Mouse (Mus musculus) bone marrow macrophage, adult 2 months (primary cell): Measurements from ENCODE around the gene Ppox.

Experiments used
- CTCF ChIP-seq: IDR thresholded peaks from 2 replicates; pipeline ENCODE4 v1.5.1; 2012; ENCODE audit warnings: low read depth, mild to moderate bottlenecking, low read length, moderate library complexity
- POLR2A ChIP-seq: IDR thresholded peaks from 2 replicates; pipeline ENCODE4 v1.6.1; 2012; ENCODE audit warnings: mild to moderate bottlenecking, low read depth, low read length, borderline replicate concordance

DNA sequence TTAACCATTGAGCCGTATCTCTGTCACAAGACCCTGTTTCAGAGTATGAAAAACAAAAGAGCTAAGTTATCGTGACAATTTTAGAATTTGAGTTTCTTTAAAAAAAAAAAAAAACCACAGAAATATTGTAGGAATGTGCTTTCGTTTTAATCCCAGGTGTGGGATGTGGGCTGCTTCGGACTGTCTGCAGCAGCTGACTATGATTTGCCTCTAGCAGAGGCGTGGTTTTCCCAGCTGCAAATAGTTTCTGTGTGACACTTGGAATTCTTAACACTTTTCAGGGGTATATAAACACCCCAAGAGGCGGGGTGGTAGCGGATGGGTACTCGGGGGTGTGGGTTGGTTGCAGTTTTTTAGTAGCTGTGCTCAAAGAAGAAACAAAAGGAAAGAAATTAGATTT is 35.6 kb downstream of the Ppox start:
- TF ChIP-seq CTCF, result no peak
- TF ChIP-seq POLR2A, result no peak
